Mouse (Mus musculus): Measurements from ENCODE around the gene Srp68.
"Not testable (repeated sequence)": the region's sequence is repeated elsewhere in the genome, so short reads cannot be mapped to it uniquely, and the experiment has no call there.

Srp68 gene

DNA sequence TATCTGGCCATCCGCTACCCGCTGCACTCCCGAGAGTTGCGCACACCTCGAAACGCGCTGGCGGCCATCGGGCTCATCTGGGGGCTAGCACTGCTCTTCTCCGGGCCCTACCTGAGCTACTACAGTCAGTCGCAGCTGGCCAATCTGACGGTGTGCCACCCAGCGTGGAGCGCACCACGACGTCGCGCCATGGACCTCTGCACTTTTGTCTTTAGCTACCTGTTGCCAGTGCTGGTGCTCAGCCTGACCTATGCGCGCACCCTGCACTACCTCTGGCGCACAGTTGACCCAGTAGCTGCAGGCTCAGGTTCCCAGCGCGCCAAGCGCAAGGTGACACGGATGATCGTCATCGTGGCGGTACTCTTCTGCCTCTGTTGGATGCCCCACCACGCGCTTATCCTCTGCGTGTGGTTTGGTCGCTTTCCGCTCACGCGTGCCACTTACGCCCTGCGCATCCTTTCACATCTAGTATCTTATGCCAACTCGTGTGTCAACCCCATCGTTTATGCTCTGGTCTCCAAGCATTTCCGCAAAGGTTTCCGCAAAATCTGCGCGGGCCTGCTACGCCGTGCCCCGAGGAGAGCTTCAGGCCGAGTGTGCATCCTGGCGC is 9.0 kb upstream of the Srp68 start:
- peak; percentile 25 for DNase-seq (ENCODE audit: low spot score)

DNA sequence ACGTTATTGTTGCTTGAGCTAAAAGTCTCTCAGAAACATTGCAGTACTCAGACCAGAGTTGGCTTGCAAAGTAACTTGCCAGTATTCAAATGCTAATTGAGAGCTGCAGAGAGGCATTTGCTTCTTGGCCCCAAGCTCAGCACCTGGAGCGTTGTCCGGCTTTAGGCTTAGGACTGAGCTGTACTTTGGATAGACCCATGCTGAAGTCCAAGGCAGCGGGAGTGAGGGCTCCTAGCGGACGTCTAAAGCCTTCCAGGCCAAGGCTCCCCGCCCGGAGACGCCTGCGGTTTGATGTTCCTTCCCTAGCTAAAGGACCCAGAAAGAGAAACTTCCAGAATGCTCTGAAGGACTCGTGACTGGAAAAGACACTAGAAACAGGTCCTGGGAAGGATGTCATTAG is 8.1 kb upstream of the Srp68 start:
- DNase-seq (ENCODE audit: low spot score): no peak

DNA sequence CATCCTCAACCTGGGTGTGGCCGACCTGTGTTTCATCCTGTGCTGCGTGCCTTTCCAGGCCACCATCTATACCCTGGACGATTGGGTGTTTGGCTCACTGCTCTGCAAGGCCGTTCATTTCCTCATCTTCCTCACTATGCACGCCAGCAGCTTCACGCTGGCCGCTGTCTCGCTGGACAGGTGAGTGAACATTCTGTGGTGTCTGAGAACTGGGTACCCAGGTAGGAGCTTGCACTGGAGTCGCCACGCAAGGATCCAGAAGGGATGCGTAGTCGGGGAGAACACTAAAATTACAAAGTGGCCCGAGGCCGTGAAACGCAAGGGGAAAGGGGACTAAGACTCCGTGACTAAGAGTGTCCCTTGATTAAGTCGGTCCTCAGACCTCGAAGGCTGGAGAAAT is 7.7 kb upstream of the Srp68 start:
- no peak for DNase-seq (ENCODE audit: low spot score)

DNA sequence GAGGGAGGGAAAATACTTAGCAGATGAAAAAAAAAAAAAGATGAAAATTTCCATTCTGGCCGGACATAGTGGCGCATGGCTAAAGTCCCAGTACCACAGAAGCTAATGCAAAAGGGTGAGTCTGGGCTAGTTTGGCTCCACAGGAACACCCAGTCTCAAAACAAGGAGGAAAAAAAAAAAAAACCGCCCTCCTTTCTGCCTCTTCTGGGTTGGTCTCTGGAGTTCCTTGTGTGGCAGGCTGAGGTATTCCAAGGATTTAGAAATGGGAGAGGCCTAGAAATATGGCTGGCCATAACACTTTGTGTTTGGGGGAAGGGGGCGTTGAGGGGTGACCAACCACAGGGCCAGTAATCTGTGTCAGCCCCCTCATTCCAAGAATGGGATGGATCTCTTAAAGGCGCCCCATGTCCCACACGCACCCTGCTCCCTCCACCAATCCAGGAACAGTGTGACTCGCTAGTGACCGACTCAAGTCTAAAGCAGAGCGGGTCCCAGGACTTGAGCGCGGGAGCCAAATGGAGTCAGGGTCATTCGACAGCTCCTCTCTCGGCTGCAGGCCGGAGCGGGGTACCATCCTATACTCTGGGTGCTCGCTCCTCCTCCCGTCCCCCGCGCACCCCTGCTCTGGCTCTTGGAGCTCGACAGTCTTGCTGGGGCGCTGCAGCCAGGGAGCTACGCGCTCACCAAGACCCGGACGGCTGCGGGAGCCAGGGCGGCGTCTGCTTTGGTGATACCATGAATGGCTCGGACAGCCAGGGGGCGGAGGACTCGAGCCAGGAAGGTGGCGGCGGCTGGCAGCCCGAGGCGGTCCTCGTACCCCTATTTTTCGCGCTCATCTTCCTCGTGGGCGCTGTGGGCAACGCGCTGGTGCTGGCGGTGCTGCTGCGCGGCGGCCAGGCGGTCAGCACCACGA is 7.0 kb upstream of the Srp68 start, which contains the start of gene Galr2:
Galr2 (plus strand) TSS at position 189 of the 913 bp plus-strand sequence.
- DNase-seq (ENCODE audit: low spot score): no peak

DNA sequence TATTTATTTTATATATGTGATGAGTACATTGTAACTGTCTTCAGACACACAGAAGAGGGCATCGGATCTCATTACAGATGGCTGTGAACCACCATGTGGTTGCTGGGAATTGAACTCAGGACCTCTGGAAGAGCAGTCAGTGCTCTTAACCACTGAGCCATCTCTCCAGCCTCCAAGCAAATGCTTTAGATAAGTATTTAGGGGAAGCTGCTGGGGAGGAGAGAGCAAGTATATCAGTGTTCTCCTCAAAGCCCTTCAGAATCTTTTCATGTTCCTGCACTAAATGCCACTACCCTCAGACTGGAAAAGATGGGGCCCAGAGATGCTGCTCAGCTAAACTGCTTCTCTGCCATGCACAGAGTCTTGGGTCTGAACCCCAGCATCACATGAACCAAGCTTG is 3.2 kb upstream of the Srp68 start:
- DNase-seq (ENCODE audit: low spot score): not testable (repeated sequence)

DNA sequence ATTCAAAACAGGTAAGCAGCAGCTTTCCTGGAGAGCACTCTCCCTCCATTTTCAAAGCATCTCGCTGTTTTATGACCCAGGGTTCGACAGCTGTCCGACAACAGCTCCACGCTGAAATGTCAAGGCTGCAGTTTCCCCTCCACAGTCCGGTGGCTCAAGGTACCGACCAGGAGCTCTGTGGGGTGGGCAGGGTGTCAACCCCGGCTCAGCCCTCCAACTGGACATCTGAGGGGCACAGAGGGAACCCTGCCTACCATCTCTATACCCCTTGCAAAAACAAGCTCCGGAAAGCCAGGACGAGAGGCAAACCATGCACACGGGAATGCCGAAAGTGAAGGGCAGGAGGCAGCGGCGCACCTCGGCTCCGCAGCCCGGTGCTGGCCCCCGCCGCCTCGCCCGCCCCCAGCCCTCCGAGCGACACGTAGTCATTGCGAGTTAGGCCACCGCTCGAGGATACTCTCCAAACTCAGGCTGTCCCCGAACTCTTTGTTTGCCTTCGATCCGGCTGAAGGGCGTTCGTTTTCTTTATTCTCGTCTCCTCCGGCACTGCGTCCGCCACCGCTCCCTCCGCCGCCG is 460 bp downstream of the Srp68 start:
- DNase-seq (ENCODE audit: low spot score): no peak

DNA sequence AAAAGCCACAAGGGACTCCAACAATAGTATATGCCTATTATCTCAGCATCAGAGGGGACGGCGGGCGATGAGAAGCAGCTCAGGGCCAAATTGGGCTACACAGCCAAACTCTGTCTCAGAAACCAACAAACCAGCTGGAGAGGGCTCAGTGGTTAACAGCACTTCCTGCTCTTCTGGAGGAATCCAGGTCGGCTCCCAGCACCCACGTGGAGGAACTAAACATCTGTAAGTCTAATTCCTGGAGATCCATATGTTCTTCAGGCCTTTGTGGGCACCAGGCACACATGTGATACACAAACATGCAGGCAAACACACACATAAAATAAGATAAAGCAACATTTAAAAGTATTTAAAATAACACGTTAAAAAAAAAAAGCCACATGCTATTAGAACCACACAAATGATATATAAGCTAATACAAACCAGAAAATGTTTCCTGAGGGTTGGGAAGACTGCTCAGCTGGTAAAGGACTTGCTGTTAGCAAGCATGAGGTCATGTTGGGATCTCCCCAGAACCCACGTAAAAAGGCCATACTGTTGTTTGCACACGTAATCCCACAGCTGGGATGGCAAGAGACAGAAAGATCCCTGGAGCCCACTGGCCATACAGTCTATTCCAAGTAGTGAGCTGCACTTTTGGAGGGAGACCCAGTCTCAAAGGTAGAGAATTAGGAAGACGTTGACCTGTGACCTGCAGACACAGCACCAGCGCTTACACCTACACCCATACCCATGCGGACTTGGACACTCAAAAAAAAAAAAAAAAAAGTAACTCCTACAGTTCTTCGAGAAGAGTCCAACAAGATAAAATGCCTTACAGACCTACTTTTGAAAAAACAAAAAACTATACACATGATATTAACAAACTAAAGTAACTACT is 1.2 kb downstream of the Srp68 start:
- DNase-seq (ENCODE audit: low spot score): no peak

DNA sequence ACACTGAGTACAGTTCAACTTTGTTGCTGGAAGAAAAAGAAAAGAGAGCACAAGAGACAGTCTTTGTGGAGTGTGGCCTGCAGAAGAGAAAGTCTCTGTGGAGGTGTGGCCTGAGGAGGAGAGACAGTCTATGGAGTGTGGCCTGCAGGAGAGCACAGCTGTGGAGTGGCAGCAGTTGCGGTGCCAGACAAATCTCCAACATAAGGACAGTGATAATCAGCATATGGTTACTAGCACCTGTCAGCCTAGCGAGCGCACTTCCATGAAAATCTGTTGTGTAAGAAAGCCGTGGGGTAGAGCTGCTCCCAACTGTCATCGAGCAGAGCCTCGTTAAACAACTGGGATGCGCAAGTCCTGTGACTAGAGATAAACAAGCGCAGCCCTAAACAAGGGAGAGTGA is 4.5 kb downstream of the Srp68 start:
- no peak for DNase-seq (ENCODE audit: low spot score)

DNA sequence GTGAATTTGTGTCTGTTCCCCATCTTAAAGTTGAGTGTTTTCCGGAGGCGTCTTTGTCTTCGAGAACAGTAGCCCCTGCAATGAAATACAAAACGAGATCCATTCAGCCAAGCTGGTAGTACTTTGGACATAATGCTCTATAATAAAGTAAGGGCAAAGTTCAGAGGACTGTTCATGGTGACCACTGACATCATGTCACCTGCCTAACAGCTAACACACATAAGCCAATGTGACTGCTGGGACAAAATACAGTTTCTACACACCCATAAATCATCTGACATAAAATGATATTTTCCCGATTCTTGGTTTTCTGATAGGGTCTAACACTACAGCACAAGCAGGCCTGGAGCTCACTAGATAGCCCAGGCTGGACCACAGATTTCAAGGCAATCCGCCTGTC is 5.7 kb downstream of the Srp68 start:
- DNase-seq (ENCODE audit: low spot score): no peak

DNA sequence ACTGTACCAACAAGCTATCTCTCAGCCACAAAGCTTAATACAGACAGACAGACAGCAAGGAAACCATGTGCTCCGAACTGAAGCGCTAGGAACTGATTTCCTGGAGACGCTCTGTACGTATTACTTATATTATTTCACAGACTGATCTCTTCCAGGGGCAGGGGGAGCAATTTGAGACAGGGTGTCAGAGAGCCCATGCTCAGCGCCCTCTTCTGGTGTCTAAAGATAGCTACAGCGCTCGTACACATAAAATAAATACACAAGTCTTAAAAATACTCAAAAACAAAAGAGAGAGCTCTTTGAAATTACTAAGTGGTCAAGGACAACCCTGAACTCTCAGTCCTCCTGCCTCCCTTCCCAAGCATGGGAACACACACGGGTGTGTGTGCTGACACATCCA is 6.4 kb downstream of the Srp68 start:
- no peak for DNase-seq (ENCODE audit: low spot score)

DNA sequence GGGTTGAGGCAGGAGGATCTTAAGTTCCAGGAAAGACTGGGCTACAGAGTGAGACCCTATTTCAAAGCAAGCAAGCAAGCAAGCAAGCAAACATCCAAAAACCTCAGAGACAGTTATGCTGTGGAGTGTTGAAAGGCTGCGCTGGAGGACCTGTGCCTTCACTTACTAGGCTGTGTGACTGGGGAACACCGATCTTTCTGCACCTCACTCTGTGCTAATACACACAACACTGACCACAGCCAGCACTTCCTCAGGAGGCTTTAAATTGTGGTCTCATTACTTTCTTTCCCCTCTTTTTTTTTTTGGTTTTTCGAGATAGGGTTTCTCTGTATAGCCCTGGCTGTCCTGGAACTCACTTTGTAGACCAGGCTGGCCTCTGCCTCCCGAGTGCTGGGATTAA is 8.2 kb downstream of the Srp68 start:
- no peak for DNase-seq (ENCODE audit: low spot score)

DNA sequence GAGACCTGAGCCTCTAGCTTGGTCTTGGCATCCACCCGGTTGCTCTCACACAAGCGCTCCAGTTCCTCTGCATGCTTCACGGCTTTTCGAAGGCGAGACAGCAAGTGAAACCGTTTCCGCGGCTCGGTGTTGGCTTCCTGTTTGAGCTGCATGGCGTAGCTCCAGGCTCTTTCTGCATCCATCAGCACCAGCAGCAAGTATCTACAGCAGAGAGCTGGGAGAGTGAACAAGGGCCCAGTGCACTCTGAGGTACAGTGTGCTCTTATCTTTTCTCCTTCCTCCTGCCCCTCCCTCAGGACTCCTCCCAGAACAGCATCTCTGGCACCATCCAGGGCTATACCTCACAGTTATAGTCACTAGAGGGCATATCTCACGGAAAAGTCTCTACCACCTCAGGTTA is 8.7 kb downstream of the Srp68 start:
- no peak for DNase-seq (ENCODE audit: low spot score)

DNA sequence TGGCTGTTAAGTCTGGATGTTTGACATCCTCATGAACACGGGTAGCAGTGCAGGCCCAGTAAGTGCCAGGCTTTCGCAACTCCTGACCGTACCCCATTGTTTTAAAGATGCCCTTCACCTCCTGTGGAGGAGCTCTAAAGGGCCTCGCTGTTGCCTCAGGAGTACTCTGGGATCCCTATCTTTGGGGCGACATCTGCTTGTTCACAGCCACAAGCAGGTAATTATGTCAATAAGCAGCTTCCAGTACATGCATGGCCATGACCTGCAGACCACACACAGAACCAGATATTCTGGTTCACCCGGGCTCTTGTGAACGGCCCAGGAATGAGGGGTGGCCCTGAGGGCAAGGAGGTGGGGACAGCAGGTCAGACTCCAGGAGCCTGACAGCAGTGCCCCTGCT is 13.8 kb downstream of the Srp68 start:
- DNase-seq (ENCODE audit: low spot score): no peak

DNA sequence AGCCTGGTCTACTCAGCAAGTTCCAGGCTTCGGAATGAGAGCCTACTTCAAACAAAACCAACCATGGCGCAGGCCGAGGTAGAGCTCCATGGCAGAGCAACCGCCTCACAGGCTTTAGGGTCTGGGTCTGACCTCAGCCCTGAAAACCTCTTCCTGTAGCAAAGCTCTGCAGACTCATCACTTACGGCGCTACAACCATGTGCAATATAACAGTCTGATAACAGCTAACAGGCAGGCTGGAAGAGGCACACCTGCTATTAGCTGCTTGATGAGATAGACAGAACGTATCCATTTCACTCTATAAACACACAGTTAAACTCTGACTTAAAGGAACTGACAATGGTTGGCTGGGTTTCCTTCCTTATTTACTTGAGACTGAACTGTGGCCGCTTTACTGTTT is 14.6 kb downstream of the Srp68 start:
- DNase-seq (ENCODE audit: low spot score): no peak

DNA sequence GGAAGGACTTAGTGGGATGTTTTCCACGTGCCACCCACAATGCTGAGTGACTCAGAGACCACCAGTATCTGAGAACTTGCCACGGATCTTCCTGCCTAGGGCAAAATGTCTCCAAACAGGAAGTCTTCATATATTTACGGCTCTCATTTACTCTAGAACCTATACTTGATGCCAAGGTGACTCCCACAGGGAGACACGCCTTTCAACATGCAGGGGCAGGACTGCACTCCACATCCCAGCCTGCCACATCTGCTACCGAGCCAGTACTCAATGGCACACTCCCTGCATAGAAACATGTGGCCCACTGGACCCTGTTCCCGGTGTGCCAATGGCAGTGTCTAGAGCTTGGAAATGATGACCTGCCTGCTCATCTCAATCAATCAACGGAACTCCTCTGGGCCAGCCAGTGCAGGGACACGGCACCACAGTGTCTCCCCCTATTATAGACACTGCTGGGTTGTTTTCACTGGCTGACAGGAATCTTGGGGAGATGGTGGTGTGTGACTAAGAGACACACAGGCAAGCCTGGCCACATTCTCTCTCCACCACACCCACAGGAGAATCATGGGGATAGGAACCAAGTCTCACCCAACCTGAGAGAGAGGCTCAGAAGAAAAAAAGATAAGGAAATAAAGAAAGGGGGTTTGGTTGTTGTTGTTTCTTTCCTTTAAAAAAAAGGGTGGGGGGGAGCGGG is 17.9 kb downstream of the Srp68 start:
- DNase-seq (ENCODE audit: low spot score): peak; percentile 17

DNA sequence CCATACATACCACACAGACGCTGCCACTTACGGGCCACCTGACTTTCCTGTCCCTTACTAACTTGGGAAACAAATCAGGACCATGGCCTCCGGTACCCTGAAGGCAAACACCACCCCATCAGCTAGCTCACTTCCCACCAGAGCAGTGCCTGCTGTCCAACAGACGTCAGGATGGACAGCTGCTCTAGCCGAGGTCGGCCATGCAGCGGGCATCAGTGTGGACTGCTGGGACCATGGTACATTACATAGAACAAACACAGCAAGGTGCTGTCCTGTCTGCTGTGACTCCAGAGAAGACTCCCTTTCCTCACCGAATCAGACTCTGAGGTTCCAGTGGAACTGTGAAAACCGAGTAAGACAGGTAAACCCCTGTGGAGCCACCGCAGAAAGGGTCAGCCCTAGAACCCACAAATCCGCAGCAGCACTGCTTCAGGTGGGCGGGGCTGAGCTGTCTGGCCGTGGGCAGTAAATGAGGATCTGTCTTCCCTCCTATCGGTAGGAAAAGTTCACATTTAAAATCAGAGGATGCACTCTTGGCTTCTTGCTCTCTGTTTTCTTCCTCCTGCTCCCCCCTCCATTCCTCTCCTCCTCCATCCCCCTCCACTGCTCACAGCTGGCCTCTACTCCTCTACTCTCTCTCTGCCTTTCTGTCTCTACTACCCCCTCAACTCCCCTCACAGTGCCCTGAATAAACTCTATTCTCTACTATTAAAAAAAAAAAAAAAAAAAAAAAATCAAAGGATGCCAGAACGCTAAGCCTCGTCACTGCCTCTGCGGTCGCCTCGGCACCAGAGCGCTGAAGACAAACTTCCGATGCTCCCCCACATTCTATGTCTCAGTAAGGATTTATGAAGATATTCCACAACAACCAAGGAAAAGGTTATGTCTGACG is 18.7 kb downstream of the Srp68 start:
- DNase-seq (ENCODE audit: low spot score): peak; percentile 14

DNA sequence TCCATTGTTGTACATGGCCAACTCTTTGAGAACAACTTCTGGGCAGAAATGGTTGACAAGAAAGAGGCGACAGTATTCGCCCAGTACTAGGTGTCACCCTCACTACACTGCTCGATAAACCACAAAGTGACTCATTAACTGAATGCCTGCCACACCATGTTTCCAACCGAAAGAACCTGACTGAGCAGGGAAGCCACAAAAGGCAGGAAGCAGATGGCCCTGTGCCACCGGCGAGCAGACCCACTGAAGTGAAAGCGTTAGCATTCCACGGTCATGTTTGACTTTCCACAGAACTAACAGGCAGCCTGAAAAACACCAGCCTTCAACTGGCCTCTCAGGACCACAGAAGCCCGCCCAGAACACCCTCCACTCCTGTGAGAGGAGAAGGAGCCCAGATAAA is 19.4 kb downstream of the Srp68 start:
- peak; percentile 25 for DNase-seq (ENCODE audit: low spot score)

DNA sequence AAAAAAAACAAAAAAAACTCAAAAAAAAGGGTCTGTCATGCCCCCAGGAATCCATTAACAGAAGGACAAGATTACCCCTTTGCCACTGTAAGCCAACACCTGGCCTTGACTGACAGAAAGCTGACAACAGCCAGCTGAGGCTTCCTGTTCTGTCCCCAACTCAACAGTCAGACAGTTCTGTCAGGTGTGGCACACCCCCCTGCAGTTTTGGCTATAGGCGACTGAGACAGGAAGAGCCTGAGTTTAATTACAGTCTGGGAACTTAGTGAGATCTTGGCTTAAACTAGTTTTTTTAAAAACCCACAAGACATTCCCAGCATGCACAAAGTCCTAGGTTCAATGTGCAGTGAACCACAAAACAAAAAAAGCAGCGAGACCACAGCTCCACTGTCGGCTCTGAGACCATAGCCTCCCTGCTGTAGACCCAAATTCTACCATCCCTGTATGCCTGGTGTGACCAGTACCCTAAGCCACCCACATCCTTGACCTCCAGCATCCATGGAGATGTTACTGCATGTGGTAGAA is 20.9 kb downstream of the Srp68 start:
- DNase-seq (ENCODE audit: low spot score): no peak

DNA sequence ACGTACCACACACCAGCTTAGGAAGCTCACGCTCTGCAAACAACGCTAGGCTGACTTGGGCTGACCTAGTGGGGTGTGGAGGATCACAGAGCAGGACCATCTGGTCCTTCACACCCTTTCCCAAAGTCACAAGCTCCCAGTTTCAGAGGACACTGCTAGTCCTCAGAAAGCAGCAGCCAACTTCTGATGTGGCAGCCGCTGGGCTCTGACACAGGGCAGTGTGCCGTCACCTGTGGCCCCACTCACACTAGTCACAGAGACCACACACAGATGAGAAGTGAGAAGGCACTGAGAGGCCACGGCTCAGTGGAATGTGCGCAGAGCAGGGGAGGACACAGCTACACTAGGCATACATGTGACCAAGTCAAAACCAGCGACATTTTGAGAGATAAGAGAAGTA is 23.1 kb downstream of the Srp68 start:
- DNase-seq (ENCODE audit: low spot score): no peak

DNA sequence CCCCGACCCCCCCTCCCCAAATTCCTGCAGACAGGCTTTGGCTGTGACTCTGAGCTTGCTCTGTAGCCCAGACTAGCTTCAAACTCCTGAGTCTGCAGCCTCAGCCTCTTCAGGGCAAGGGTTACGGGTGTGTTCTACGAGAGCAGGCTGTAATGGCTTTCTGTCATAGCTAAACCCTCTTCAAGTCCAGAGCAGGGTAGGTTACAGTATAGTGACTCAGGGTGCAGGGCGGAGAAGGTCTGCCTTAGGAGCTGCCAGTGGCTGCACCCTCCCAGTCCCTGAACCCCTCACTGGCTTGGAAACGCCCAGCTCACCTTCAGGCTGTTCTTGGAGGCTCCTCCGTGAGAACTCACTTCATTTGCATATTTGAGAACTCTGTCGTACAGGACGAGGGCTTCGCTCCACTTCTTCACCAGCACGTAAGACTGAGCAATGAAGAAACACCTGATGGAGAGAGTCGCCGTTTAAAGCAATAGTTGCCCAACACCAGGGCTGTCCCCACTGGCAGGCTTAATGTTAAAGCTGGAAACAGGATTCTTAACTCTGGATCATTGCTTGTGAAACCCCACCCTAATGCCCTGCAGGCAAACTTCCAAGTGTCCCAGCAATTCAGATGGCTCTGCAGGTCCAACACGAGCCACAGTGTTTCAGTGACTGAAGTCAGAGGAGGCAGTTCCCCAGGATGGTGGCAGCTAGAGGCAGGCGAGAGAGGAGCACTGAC is 26.4 kb downstream of the Srp68 start:
- DNase-seq (ENCODE audit: low spot score): no peak
